Mouse (Mus musculus): ENCODE measurements at regions not wholly inside any gene's neighbourhood (a gene's known extent, or its start where the extent isn't known, plus 50 kb on each side); places are given as distances from the start of the nearest gene placed in this dataset.
A peak's percentile ranks its signal among the peaks of the same experiment; 100 is the strongest.

GRCm38 (mm10) chr16:50759979-50760378 is 169.0 kb upstream of the Ccdc54 start:
- Histone ChIP-seq H3K36me3 (ENCODE audit: control insufficient read depth in 1 of 2, insufficient read depth in 2 of 2, low read length in 2 of 2) (no peaks in the 10 kb centered on the region), H3K79me2 (ENCODE audit: control insufficient read depth, insufficient read depth, low read length, poor library complexity) (no peaks in the 10 kb centered on the region), H3K27ac (ENCODE audit: control insufficient read depth, low read depth, low read length) (no peak overlapping the region), H3K4me1 (ENCODE audit: control insufficient read depth in 1 of 2, insufficient read depth in 2 of 2, low read length in 2 of 2) (peaks cover 0 to 3% of the 10 kb centered on the region in 2 experiments; a peak in 1 of 4 replicates), H3K9ac (ENCODE audit: control insufficient read depth, low read depth, low read length, poor library complexity, severe bottlenecking) (no peak overlapping the region), H3K9me3 (replicated peaks; ENCODE audit: insufficient read depth, low read length) (no peaks in the 10 kb centered on the region), H3K4me3 (ENCODE audit: control insufficient read depth in 1 of 2, insufficient read depth in 1 of 2, low read depth in 2 of 2, low read length in 2 of 2) (no peak overlapping the region), H3K27me3 (ENCODE audit: control insufficient read depth in 1 of 2, insufficient read depth in 2 of 2, low read length in 2 of 2) (peaks cover 0 to 4% of the 10 kb centered on the region in 2 experiments; a peak in 2 of 4 replicates)
- TF ChIP-seq USF1 (IDR thresholded peaks at IDR 0.05; ENCODE audit: low read depth, low read length) (no peak), GATA1 (IDR thresholded peaks at IDR 0.05; ENCODE audit: low read depth, low read length) (0 out of 2 replicates have a peak, but pooled peaks have one; percentile 4)
- peak; percentile 16 for DNase-seq (ENCODE audit: low read depth, low spot score)

DNA sequence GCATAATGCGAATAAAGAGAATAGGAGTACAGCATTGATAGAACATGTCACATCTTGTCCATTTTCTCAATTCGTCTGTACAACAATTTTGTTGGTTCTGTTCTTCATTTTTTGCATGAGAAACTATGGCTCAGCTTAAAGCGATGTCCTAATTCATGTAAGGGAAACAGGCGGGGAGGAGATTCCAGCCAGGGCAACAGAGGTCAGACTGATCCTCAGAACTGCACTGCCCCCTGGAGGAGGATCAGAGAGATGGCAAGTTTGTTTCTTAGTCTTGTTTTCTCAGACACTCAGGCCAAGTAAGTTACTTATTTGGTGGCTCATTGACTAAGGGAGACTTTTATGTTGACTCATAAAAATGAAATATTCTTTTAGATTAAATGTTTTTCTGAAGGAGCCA is 165.7 kb upstream of the Ccdc54 start:
- Histone ChIP-seq H3K9ac (ENCODE audit: control insufficient read depth, low read depth, low read length, poor library complexity, severe bottlenecking) (no peak overlapping the region), H3K79me2 (ENCODE audit: control insufficient read depth, insufficient read depth, low read length, poor library complexity) (no peaks in the 10 kb centered on the region), H3K4me3 (ENCODE audit: control insufficient read depth in 1 of 2, insufficient read depth in 1 of 2, low read depth in 2 of 2, low read length in 2 of 2) (no peak overlapping the region), H3K27me3 (ENCODE audit: control insufficient read depth in 1 of 2, insufficient read depth in 2 of 2, low read length in 2 of 2) (no peaks in the 10 kb centered on the region), H3K4me1 (ENCODE audit: control insufficient read depth in 1 of 2, insufficient read depth in 2 of 2, low read length in 2 of 2) (peaks cover 0 to 7% of the 10 kb centered on the region in 2 experiments; a peak in 2 of 4 replicates), H3K9me3 (replicated peaks; ENCODE audit: insufficient read depth, low read length) (no peaks in the 10 kb centered on the region), H3K36me3 (ENCODE audit: control insufficient read depth in 1 of 2, insufficient read depth in 2 of 2, low read length in 2 of 2) (peaks cover 0 to 3% of the 10 kb centered on the region in 2 experiments; a peak in 2 of 4 replicates), H3K27ac (ENCODE audit: control insufficient read depth, low read depth, low read length) (no peak overlapping the region)
- DNase-seq (ENCODE audit: low read depth, low spot score): peak; percentile 73
- TF ChIP-seq RCOR1 (IDR thresholded peaks at IDR 0.05; ENCODE audit: low read depth, low read length) (no peak), EP300 (IDR thresholded peaks at IDR 0.05; ENCODE audit: low read depth in 1 of 2, low read length in 2 of 2) (no peak), JUND (IDR thresholded peaks at IDR 0.05; ENCODE audit: low read depth, low read length) (no peak), TAL1 (IDR thresholded peaks at IDR 0.05; ENCODE audit: low read length) (no peak), MXI1 (IDR thresholded peaks at IDR 0.05; ENCODE audit: low read depth, low read length) (no peak), NRF1 (IDR thresholded peaks at IDR 0.05; ENCODE audit: insufficient read depth, low read depth, low read length, poor library complexity, severe bottlenecking) (no peak), SMC3 (IDR thresholded peaks at IDR 0.05; ENCODE audit: low read depth, low read length) (peak; percentile 82), SIN3A (IDR thresholded peaks at IDR 0.05; ENCODE audit: low read length) (no peak), POLR2AphosphoS5 (IDR thresholded peaks at IDR 0.05; ENCODE audit: borderline replicate concordance, low read depth, low read length) (no peak), E2F4 (IDR thresholded peaks at IDR 0.05; ENCODE audit: borderline replicate concordance, low read depth, low read length) (no peak), POLR2AphosphoS2 (IDR thresholded peaks at IDR 0.05; ENCODE audit: low read length) (no peak), MYB (IDR thresholded peaks at IDR 0.05; ENCODE audit: low read depth, low read length) (no peak), RAD21 (IDR thresholded peaks at IDR 0.05; ENCODE audit: low read depth, low read length) (peak; percentile 89), ETS1 (IDR thresholded peaks at IDR 0.05; ENCODE audit: low read depth, low read length) (no peak), ZKSCAN1 (IDR thresholded peaks at IDR 0.05; ENCODE audit: low read depth, low read length) (no peak), POLR2A (IDR thresholded peaks at IDR 0.05; ENCODE audit: control insufficient read depth in 1 of 2, insufficient read depth in 1 of 2, low read depth in 1 of 2, low read length in 2 of 2, poor library complexity in 1 of 2) (no peak), HCFC1 (IDR thresholded peaks at IDR 0.05; ENCODE audit: low read depth, low read length) (no peak), MAFK (IDR thresholded peaks at IDR 0.05; ENCODE audit: borderline replicate concordance, low read depth, low read length) (no peak), GABPA (IDR thresholded peaks at IDR 0.05; ENCODE audit: low read depth, low read length) (no peak), MAZ (IDR thresholded peaks at IDR 0.05; ENCODE audit: low read depth, low read length) (no peak), TCF12 (IDR thresholded peaks at IDR 0.05; ENCODE audit: low read depth, low read length) (no peak), MEF2A (IDR thresholded peaks at IDR 0.05; ENCODE audit: extremely low read depth, insufficient replicate concordance, low read depth, low read length, poor library complexity, severe bottlenecking) (no peak), CTCF (IDR thresholded peaks at IDR 0.05 in 2 of 3, conservative IDR thresholded peaks at IDR 0.05 in 1 of 3; ENCODE audit: control insufficient read depth in 1 of 3, insufficient read depth in 1 of 3, low read depth in 2 of 3, low read length in 3 of 3, poor library complexity in 1 of 3, severe bottlenecking in 1 of 3) (peak; percentile 75 to 85 (median 75)), CHD2 (IDR thresholded peaks at IDR 0.05; ENCODE audit: low read length) (no peak), ZMIZ1 (IDR thresholded peaks at IDR 0.05; ENCODE audit: low read depth, low read length) (no peak), KAT2A (conservative IDR thresholded peaks at IDR 0.05; ENCODE audit: low read depth, low read length) (no peak), MYC (IDR thresholded peaks at IDR 0.05; ENCODE audit: low read depth, low read length) (no peak), CHD1 (IDR thresholded peaks at IDR 0.05; ENCODE audit: low read depth, low read length) (no peak), ZNF384 (IDR thresholded peaks at IDR 0.05; ENCODE audit: low read depth, low read length) (no peak), TBP (IDR thresholded peaks at IDR 0.05; ENCODE audit: low read depth, low read length) (no peak), ZC3H11A (IDR thresholded peaks at IDR 0.05; ENCODE audit: low read depth, low read length) (peak; percentile 78), MAX (IDR thresholded peaks at IDR 0.05; ENCODE audit: low read length) (no peak)

Data from MEL (cell line).